Mouse (Mus musculus): ENCODE data around the gene Bid.
A peak's percentile ranks its signal among the peaks of the same experiment; 100 is the strongest.

- TF ChIP-seq CTCF (conservative IDR thresholded peaks at IDR 0.05; ENCODE audit: insufficient read depth, insufficient read length, low read depth, low read length) (peak; percentile 93), POLR2A (IDR thresholded peaks at IDR 0.05; ENCODE audit: low read depth, low read length) (no peak)
Measured at GRCm38 (mm10) chr6:120898188-120898833, 18.3 kb downstream of the Bid start.
